In genomic region chr3:137156250-137156975, GRCm38 (mm10) we compare ENCODE assay signal across 10 mouse cellular contexts.
A peak's percentile ranks its signal among the peaks of the same experiment; 100 is the strongest.
DNase-seq lines count a peak whose midpoint lies in the region; ATAC-seq and TF ChIP-seq lines count a peak whose summit lies in the region.
"Had no signal": no experiment of that assay in that cellular context is flagged by ENCODE, and none has a peak within 500 bp of the region (broad histone marks: within the 10 kb centered on the region; RNA-seq: fewer than 3 reads in every experiment).

No protein-coding gene starts in this region.

- H3K4me1 ChIP-seq in forebrain, embryonic 10.5 days, result peaks cover 29% of the 10 kb centered on the region
- H3K4me1 ChIP-seq in forebrain, embryonic 15.5 days, result peaks cover 16% of the 10 kb centered on the region; the same call in 1 of the 2 replicates
- 0 out of 2 replicates have a peak, but pooled peaks cover 2% of the 10 kb centered on the region for H3K4me1 ChIP-seq in lung, embryonic 16.5 days (replicated peaks; ENCODE audit: control insufficient read depth, insufficient read depth, low read length)
- H3K4me1 ChIP-seq in lung, adult 2 months (ENCODE audit: control insufficient read depth, insufficient read depth, low read length), result 0 out of 2 replicates have a peak, but pooled peaks cover 3% of the 10 kb centered on the region
- H3K4me1 ChIP-seq in kidney, adult 2 months (ENCODE audit: control insufficient read depth, insufficient read depth, low read length), result no peaks in the 10 kb centered on the region; the same call in 1 of the 2 replicates
- peaks cover 25% of the 10 kb centered on the region for H3K4me1 ChIP-seq in midbrain, embryonic 14.5 days (ENCODE audit: control insufficient read depth, insufficient read depth, low read length)

- no peaks in the 10 kb centered on the region for H3K36me3 ChIP-seq in forebrain, embryonic 10.5 days (replicated peaks)
- no peaks in the 10 kb centered on the region for H3K36me3 ChIP-seq in forebrain, embryonic 15.5 days
- no peaks in the 10 kb centered on the region for H3K36me3 ChIP-seq in lung, embryonic 16.5 days (ENCODE audit: control insufficient read depth, insufficient read depth, low read length)
- H3K36me3 ChIP-seq in kidney, adult 2 months (ENCODE audit: control insufficient read depth, insufficient read depth, low read length), result no peaks in the 10 kb centered on the region
- no peaks in the 10 kb centered on the region for H3K36me3 ChIP-seq in midbrain, embryonic 14.5 days (ENCODE audit: control insufficient read depth, insufficient read depth, low read length)

- H3K4me2 ChIP-seq in forebrain, embryonic 15.5 days (replicated peaks), result no peak overlapping the region
- peak overlapping the region; percentile 25; the same call in 1 of the 2 replicates for H3K4me2 ChIP-seq in lung, embryonic 16.5 days (ENCODE audit: low read depth, low read length)
- H3K4me2 ChIP-seq in midbrain, embryonic 14.5 days (ENCODE audit: low read length), result no peak overlapping the region

- H3K27ac ChIP-seq in forebrain, embryonic 10.5 days, result peak overlapping the region; percentile 35; the same call in 1 of the 2 replicates
- H3K27ac ChIP-seq in forebrain, embryonic 15.5 days (replicated peaks), result no peak overlapping the region
- no peak overlapping the region for H3K27ac ChIP-seq in lung, embryonic 16.5 days (ENCODE audit: low read length)
- H3K27ac ChIP-seq in kidney, adult 2 months (ENCODE audit: insufficient read depth, low read depth, low read length), result no peak overlapping the region
- no peak overlapping the region for H3K27ac ChIP-seq in midbrain, embryonic 14.5 days (replicated peaks; ENCODE audit: low read depth, low read length)

- H3K9ac ChIP-seq in forebrain, embryonic 15.5 days (replicated peaks), result no peak overlapping the region
- no peak overlapping the region for H3K9ac ChIP-seq in lung, embryonic 16.5 days (ENCODE audit: low read length)
- no peak overlapping the region for H3K9ac ChIP-seq in midbrain, embryonic 14.5 days (replicated peaks; ENCODE audit: low read length)

- DNase-seq in forebrain, embryonic 10.5 days (ENCODE audit: extremely low spot score, low spot score), result no peak
- no peak for DNase-seq in lung, adult 2 months
- DNase-seq in kidney, adult 2 months, result peak; percentile 60
- DNase-seq in midbrain, embryonic 14.5 days, result peak; percentile 37
- no peak for DNase-seq in left cerebral cortex, adult 8-10 months (ENCODE audit: low spot score in 2 of 2)
- DNase-seq in adrenal gland, postnatal 10 days, result no peak
- DNase-seq: cerebellum, postnatal 36 days; heart, postnatal 4 days had no signal

- 74% methylated on average over 11 of the region's 11 CpGs for WGBS in forebrain, embryonic 10.5 days
- 48% methylated on average over 11 of the region's 11 CpGs for WGBS in forebrain, embryonic 15.5 days
- 49% methylated on average over 11 of the region's 11 CpGs for WGBS in lung, embryonic 16.5 days
- 61% methylated on average over 11 of the region's 11 CpGs for WGBS in lung, adult 2 months
- WGBS in kidney, adult 2 months, result 43% methylated on average over 11 of the region's 11 CpGs
- WGBS in midbrain, embryonic 14.5 days, result 52% methylated on average over 11 of the region's 11 CpGs

- no peak for ATAC-seq in forebrain, embryonic 15.5 days (replicated peaks)
- ATAC-seq in lung, embryonic 16.5 days (ENCODE audit: low read depth), result no peak
- ATAC-seq in midbrain, embryonic 14.5 days (ENCODE audit: low FRiP score, low TSS enrichment), result no peak

- TF ChIP-seq CTCF in lung, adult 2 months (IDR thresholded peaks at IDR 0.05; ENCODE audit: insufficient read depth, low read length), result no peak
- TF ChIP-seq CTCF in kidney, adult 2 months (conservative IDR thresholded peaks at IDR 0.05; ENCODE audit: insufficient read depth, insufficient read length, low read depth, low read length), result no peak

- TF ChIP-seq POLR2A in lung, adult 2 months (IDR thresholded peaks at IDR 0.05; ENCODE audit: borderline replicate concordance, extremely low read depth, low read depth, low read length), result no peak
- no peak for TF ChIP-seq POLR2A in kidney, adult 2 months (IDR thresholded peaks at IDR 0.05; ENCODE audit: low read depth, low read length)

- H3K4me3 ChIP-seq in forebrain, embryonic 10.5 days, result no peak overlapping the region
- H3K4me3 ChIP-seq in forebrain, embryonic 15.5 days, result no peak overlapping the region
- no peak overlapping the region for H3K4me3 ChIP-seq in lung, embryonic 16.5 days (ENCODE audit: low read length)
- H3K4me3 ChIP-seq in lung, adult 2 months (replicated peaks; ENCODE audit: extremely low read depth, low read depth, low read length), result no peak overlapping the region
- no peak overlapping the region for H3K4me3 ChIP-seq in kidney, adult 2 months (ENCODE audit: insufficient read depth, low read depth, low read length)
- H3K4me3 ChIP-seq in midbrain, embryonic 14.5 days (replicated peaks; ENCODE audit: low read depth, low read length), result no peak overlapping the region

- H3K27me3 ChIP-seq in forebrain, embryonic 10.5 days (ENCODE audit: poor library complexity, severe bottlenecking), result no peaks in the 10 kb centered on the region
- no peaks in the 10 kb centered on the region for H3K27me3 ChIP-seq in forebrain, embryonic 15.5 days
- no peaks in the 10 kb centered on the region for H3K27me3 ChIP-seq in lung, embryonic 16.5 days (ENCODE audit: control insufficient read depth, insufficient read depth, low read depth, low read length)
- H3K27me3 ChIP-seq in kidney, adult 2 months (replicated peaks; ENCODE audit: control insufficient read depth, insufficient read depth, low read length), result no peaks in the 10 kb centered on the region
- H3K27me3 ChIP-seq in midbrain, embryonic 14.5 days (ENCODE audit: control insufficient read depth, insufficient read depth, low read length), result no peaks in the 10 kb centered on the region

- no peaks in the 10 kb centered on the region for H3K9me3 ChIP-seq in forebrain, embryonic 10.5 days
- H3K9me3 ChIP-seq in forebrain, embryonic 15.5 days, result no peaks in the 10 kb centered on the region
- no peaks in the 10 kb centered on the region for H3K9me3 ChIP-seq in lung, embryonic 16.5 days (ENCODE audit: control insufficient read depth, low read length)
- H3K9me3 ChIP-seq in midbrain, embryonic 14.5 days (ENCODE audit: control insufficient read depth, low read length), result no peaks in the 10 kb centered on the region

Comparison
In these comparisons a context has a peak if more than half of its experiments do, and no peak if none do; other contexts are left out.
1. DNase-seq: peak in kidney, adult 2 months (single experiment) and midbrain, embryonic 14.5 days (single experiment); none in forebrain, embryonic 10.5 days (single experiment), lung, adult 2 months (single experiment), left cerebral cortex, adult 8-10 months (0 of 2) and adrenal gland, postnatal 10 days (single experiment).